Mouse (Mus musculus): ENCODE measurements at regions not wholly inside any gene's neighbourhood (a gene's known extent, or its start where the extent isn't known, plus 50 kb on each side); places are given as distances from the start of the nearest gene placed in this dataset.

GRCm38 (mm10) chr4:26714437-26714836 is 367.7 kb upstream of the Manea start:
- no peaks in the 10 kb centered on the region for H3K27me3 ChIP-seq (ENCODE audit: control insufficient read depth, insufficient read depth, insufficient read length)
- no peak overlapping the region for H3ac ChIP-seq (ENCODE audit: control insufficient read depth, insufficient read length)
- H3K4me2 ChIP-seq (ENCODE audit: low read depth): no peak overlapping the region
- H3K4me3 ChIP-seq: no peak overlapping the region
- TF ChIP-seq USF1 (IDR thresholded peaks at IDR 0.05; ENCODE audit: low read depth) (no peak), POLR2A (IDR thresholded peaks at IDR 0.05; ENCODE audit: insufficient read length, low read depth) (no peak), MAX (IDR thresholded peaks at IDR 0.05; ENCODE audit: low read depth) (no peak), E2F4 (IDR thresholded peaks at IDR 0.05; ENCODE audit: insufficient read depth) (no peak), TCF3 (IDR thresholded peaks at IDR 0.05; ENCODE audit: insufficient read length, low read depth) (no peak), CEBPB (IDR thresholded peaks at IDR 0.05; ENCODE audit: insufficient read depth, poor library complexity, severe bottlenecking) (no peak), SRF (IDR thresholded peaks at IDR 0.05; ENCODE audit: control insufficient read depth, insufficient read length, low read depth) (no peak), MYOG (IDR thresholded peaks at IDR 0.05; ENCODE audit: control insufficient read depth in 1 of 3, insufficient read depth in 1 of 3, insufficient read length in 2 of 3, low read depth in 2 of 3) (no peak), POLR2AphosphoS2 (IDR thresholded peaks at IDR 0.05; ENCODE audit: insufficient read length, low read depth) (no peak), MYOD1 (IDR thresholded peaks at IDR 0.05; ENCODE audit: control insufficient read depth in 1 of 3, insufficient read length in 2 of 3, low read depth in 2 of 3) (no peak), REST (IDR thresholded peaks at IDR 0.05; ENCODE audit: insufficient read depth, insufficient read length) (no peak), TCF12 (IDR thresholded peaks at IDR 0.05; ENCODE audit: insufficient read depth, poor library complexity, severe bottlenecking) (no peak)
- no peaks in the 10 kb centered on the region for H3K79me2 ChIP-seq (ENCODE audit: control insufficient read depth, insufficient read depth)
- H3K36me3 ChIP-seq (ENCODE audit: control insufficient read depth, insufficient read depth): no peaks in the 10 kb centered on the region

GRCm38 (mm10) chr4:26709964-26710363 is 363.3 kb upstream of the Manea start:
- no peaks in the 10 kb centered on the region for H3K36me3 ChIP-seq (ENCODE audit: control insufficient read depth, insufficient read depth)
- no peak overlapping the region for H3K4me3 ChIP-seq
- no peaks in the 10 kb centered on the region for H3K27me3 ChIP-seq (ENCODE audit: control insufficient read depth, insufficient read depth, insufficient read length)
- H3K4me2 ChIP-seq (ENCODE audit: low read depth): no peak overlapping the region
- no peaks in the 10 kb centered on the region for H3K79me2 ChIP-seq (ENCODE audit: control insufficient read depth, insufficient read depth)
- no peak overlapping the region for H3ac ChIP-seq (ENCODE audit: control insufficient read depth, insufficient read length)
- no peak for TF ChIP-seq REST (IDR thresholded peaks at IDR 0.05; ENCODE audit: insufficient read depth, insufficient read length)
- TF ChIP-seq USF1 (IDR thresholded peaks at IDR 0.05; ENCODE audit: low read depth): no peak
- TF ChIP-seq MAX (IDR thresholded peaks at IDR 0.05; ENCODE audit: low read depth): no peak
- no peak for TF ChIP-seq MYOG (IDR thresholded peaks at IDR 0.05; ENCODE audit: control insufficient read depth in 1 of 3, insufficient read depth in 1 of 3, insufficient read length in 2 of 3, low read depth in 2 of 3)
- TF ChIP-seq SRF (IDR thresholded peaks at IDR 0.05; ENCODE audit: control insufficient read depth, insufficient read length, low read depth): no peak
- TF ChIP-seq POLR2AphosphoS2 (IDR thresholded peaks at IDR 0.05; ENCODE audit: insufficient read length, low read depth): no peak
- TF ChIP-seq TCF3 (IDR thresholded peaks at IDR 0.05; ENCODE audit: insufficient read length, low read depth): no peak
- TF ChIP-seq TCF12 (IDR thresholded peaks at IDR 0.05; ENCODE audit: insufficient read depth, poor library complexity, severe bottlenecking): no peak
- no peak for TF ChIP-seq POLR2A (IDR thresholded peaks at IDR 0.05; ENCODE audit: insufficient read length, low read depth)
- no peak for TF ChIP-seq MYOD1 (IDR thresholded peaks at IDR 0.05; ENCODE audit: control insufficient read depth in 1 of 3, insufficient read length in 2 of 3, low read depth in 2 of 3)
- TF ChIP-seq CEBPB (IDR thresholded peaks at IDR 0.05; ENCODE audit: insufficient read depth, poor library complexity, severe bottlenecking): no peak
- TF ChIP-seq E2F4 (IDR thresholded peaks at IDR 0.05; ENCODE audit: insufficient read depth): no peak

GRCm38 (mm10) chr4:26695964-26696363 is 349.3 kb upstream of the Manea start:
- Histone ChIP-seq H3K4me2 (ENCODE audit: low read depth) (no peak overlapping the region), H3K27me3 (ENCODE audit: control insufficient read depth, insufficient read depth, insufficient read length) (no peaks in the 10 kb centered on the region), H3K36me3 (ENCODE audit: control insufficient read depth, insufficient read depth) (no peaks in the 10 kb centered on the region), H3ac (ENCODE audit: control insufficient read depth, insufficient read length) (no peak overlapping the region), H3K4me3 (no peak overlapping the region), H3K79me2 (ENCODE audit: control insufficient read depth, insufficient read depth) (no peaks in the 10 kb centered on the region)
- TF ChIP-seq SRF (IDR thresholded peaks at IDR 0.05; ENCODE audit: control insufficient read depth, insufficient read length, low read depth) (no peak), USF1 (IDR thresholded peaks at IDR 0.05; ENCODE audit: low read depth) (no peak), MYOD1 (IDR thresholded peaks at IDR 0.05; ENCODE audit: control insufficient read depth in 1 of 3, insufficient read length in 2 of 3, low read depth in 2 of 3) (no peak), POLR2A (IDR thresholded peaks at IDR 0.05; ENCODE audit: insufficient read length, low read depth) (no peak), TCF12 (IDR thresholded peaks at IDR 0.05; ENCODE audit: insufficient read depth, poor library complexity, severe bottlenecking) (no peak), POLR2AphosphoS2 (IDR thresholded peaks at IDR 0.05; ENCODE audit: insufficient read length, low read depth) (no peak), TCF3 (IDR thresholded peaks at IDR 0.05; ENCODE audit: insufficient read length, low read depth) (no peak), MYOG (IDR thresholded peaks at IDR 0.05; ENCODE audit: control insufficient read depth in 1 of 3, insufficient read depth in 1 of 3, insufficient read length in 2 of 3, low read depth in 2 of 3) (no peak), E2F4 (IDR thresholded peaks at IDR 0.05; ENCODE audit: insufficient read depth) (no peak), MAX (IDR thresholded peaks at IDR 0.05; ENCODE audit: low read depth) (no peak)
